Mouse (Mus musculus): Measurements from ENCODE around the gene Atr.

Atr gene

DNA sequence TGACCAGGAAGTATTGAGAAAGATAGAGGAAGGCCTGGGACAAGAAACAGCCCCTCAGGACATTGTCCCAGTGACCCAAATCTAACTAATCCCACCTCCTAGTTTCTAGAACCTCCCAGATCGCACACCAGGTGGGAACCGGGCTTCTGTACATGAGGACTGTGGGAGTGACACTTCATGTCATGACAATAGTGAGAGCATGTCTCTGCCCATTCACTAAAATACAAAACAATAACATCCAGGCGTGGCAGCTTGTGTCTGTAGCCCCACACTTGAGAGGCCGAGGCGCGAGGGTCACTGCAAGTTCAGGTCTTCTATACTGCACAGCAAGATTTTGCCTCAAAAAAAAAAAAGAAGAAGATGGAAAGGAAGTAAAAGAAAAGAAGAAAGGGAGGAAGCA, 122.5 kb downstream of the Atr start:
- ChIA-PET POLR2A (interaction anchor here in 1 of 4 experiments (0.9 kb wide), 1 partner anchor 19 kb away, joined by 4 read pairs; no protein-coding TSS in a partner anchor), CTCF (no interaction called here)

DNA sequence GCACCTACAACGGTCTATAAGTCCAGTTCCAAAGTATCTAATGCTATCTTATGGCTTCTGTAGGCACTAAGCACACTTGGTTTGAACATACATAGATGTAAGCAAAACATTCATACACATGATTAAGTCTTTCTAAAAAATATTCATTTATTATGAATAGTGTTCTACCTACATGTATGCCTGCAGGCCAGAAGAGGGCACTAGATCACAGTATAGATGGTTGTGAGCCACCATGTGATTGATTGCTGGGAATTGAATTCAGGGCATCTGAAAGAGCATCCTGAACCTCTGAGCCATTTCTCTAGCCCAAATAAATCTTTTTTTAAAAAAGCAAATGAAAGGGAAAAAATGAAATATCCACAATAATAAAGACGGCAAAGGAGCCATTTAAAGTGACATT, 134.9 kb downstream of the Atr start:
- ChIA-PET CTCF (interaction anchor here in 2 of 4 experiments (0.7 to 1.3 kb wide), 2 partner anchors 25 to 36 kb away, joined by 3 to 4 read pairs; no protein-coding TSS in a partner anchor), POLR2A (interaction anchor here in 2 of 4 experiments (1.0 to 1.3 kb wide), 3 partner anchors 11 to 127 kb away, joined by 3 to 4 read pairs (median 4); partner anchors contain the start of genes Gk5 (in 1 of the 2) and Xrn1 (in 1 of the 2))
